Mouse (Mus musculus): ENCODE data around the gene Gm29866. TPM values are rescaled to one million over a fixed set of nuclear protein-coding genes. Genes with fewer than 3 reads are reported as not detected.

Gm29866 gene
- not detected in 2 replicates for polyA plus RNA-seq (2015; fragmentation: Nextera tagmentation; extraction: Ambion mirVana)

GRCm38 (mm10) chrY:20993557-20993956, at the start of gene Gm29866:
TSS of gene Gm29866 (minus strand) at chrY:20993657.

Other genes starting within 250 kb of the Gm29866 start
- gene Gm20909, start 170.9 kb upstream of the Gm29866 start, polyA plus RNA-seq (2015; fragmentation: Nextera tagmentation; extraction: Ambion mirVana) = not detected in 2 replicates
- gene Gm20865, start 247.9 kb upstream of the Gm29866 start, polyA plus RNA-seq (2015; fragmentation: Nextera tagmentation; extraction: Ambion mirVana) = not detected in 2 replicates